Mouse (Mus musculus) CH12.LX (cell line): ENCODE measurements around the gene Xpnpep2.

Source experiments
- EP300 ChIP-seq: IDR thresholded peaks from 2 replicates; pipeline ENCODE4 v1.6.1; 2011; ENCODE audit warnings: low read length, improper control_type of control experiment
- JUN ChIP-seq: IDR thresholded peaks from 2 replicates; pipeline ENCODE4 v1.6.1; 2011; ENCODE audit warnings: low read depth, mild to moderate bottlenecking, low read length, improper control_type of control experiment, moderate library complexity; ENCODE audit not compliant: insufficient read depth
- MEF2A ChIP-seq: IDR thresholded peaks from 2 replicates; pipeline ENCODE4 v1.6.1; 2014; ENCODE audit warnings: low read depth, mild to moderate bottlenecking, inconsistent platforms, low read length, improper control_type of control experiment, borderline replicate concordance
- POLR2A ChIP-seq: IDR thresholded peaks from 2 replicates; pipeline ENCODE4 v1.6.1; 2011; ENCODE audit warnings: low read depth, mild to moderate bottlenecking, improper control_type of control experiment, low read length
- POLR2AphosphoS2 ChIP-seq: IDR thresholded peaks from 2 replicates; pipeline ENCODE4 v1.6.1; 2011; ENCODE audit warnings: low read depth, low read length, improper control_type of control experiment

GRCm38 (mm10) chrX:48092129-48092528 is 16.4 kb upstream of the Xpnpep2 start:
- TF ChIP-seq MEF2A: no peak
- TF ChIP-seq JUN: no peak
- no peak for TF ChIP-seq EP300
- no peak for TF ChIP-seq POLR2A
- no peak for TF ChIP-seq POLR2AphosphoS2
